Mouse (Mus musculus): ENCODE data around the gene Hdac5. TPM values are rescaled to one million over a fixed set of nuclear protein-coding genes. Genes with fewer than 3 reads are reported as not detected.

The Hdac5 gene
- polyA plus RNA-seq (2016; fragmentation: Nextera tagmentation; extraction: Ambion mirVana), result 68.8 and 70.6 TPM in 2 replicates

DNA sequence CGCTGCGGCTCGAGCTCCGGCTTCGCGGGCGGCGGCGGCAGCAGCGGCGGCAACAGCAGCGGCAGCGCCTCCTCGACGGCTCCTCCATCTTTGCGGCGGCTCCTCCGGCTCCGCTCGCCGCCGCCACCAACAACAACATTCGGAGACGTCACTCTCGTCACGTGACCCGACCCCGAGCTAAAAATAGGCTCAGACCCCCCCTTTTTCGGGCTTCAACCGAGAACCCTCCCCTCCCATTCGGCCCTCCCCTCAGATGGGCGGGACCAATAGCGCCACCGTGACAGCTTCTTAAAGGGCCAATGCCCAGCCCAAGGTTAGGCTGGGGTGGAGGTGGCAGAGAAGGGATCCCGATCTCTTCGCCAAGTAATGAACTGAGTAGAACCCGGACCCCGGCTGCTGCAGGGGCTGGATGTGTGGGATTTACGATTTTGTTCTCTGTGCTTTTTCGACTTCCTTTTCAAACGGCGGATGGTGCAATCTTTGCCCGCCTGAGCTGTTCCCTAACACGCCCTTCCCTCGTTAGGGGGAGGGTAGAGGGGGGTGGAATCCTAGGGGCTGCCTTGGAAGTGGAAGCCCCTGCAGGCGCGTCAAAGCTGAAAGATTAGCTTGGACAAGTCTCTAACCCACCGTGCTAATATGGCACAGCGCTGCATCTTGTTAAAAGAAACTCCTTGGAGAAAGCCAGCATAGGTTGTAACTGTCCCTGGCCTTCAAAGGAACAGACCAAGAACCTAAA, at the start of gene Hdac5:
TSS of gene Hdac5 (minus strand) at position 161 of the 736 bp plus-strand sequence.
- peak; percentile 85 for ATAC-seq (ENCODE audit: low FRiP score)
- Histone ChIP-seq H3K36me3 (replicated peaks) (no peaks in the 10 kb centered on the region), H3K9me3 (no peaks in the 10 kb centered on the region), H3K4me3 (replicated peaks) (peak within 1 kb of the TSS; percentile 91), H3K4me2 (peak within 1 kb of the TSS; percentile 84), H3K4me1 (peaks cover 47% of the 10 kb centered on the region), H3K9ac (peak within 1 kb of the TSS; percentile 91), H3K27ac (peak within 1 kb of the TSS; percentile 94), H3K27me3 (peaks cover 13% of the 10 kb centered on the region; the same call in 1 of the 2 replicates)
- under 1% methylated on average over 49 of the region's 49 CpGs for WGBS

- WGBS, result 97% methylated on average over 3 of the region's 3 CpGs
Measured at GRCm38 (mm10) chr11:102279595-102279994, 49.6 kb upstream of the Hdac5 start.

DNA sequence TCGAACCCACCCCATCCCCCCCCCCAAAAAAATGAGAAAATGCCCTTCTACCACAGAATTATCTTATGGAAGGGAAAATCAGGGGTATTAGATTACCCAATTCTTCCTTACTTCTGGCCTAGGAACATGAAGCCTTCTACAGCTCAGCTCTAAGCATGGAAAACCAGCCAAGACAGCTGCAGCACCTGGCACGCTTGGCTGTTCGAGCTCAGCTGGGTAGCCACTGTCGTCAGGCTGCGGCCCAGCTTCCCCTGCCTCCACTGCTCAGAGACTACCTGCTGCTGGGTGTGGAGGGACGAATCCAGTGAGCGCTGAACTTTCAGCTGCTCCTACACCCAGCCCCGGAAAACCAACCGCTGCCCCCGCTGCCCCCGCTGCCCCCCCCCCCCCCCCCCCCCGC, 47.8 kb upstream of the Hdac5 start:
- WGBS, result 63% methylated on average over 7 of the region's 12 CpGs
- ATAC-seq (ENCODE audit: low FRiP score), result no peak

More at GRCm38 (mm10) chr11:102279595-102279994, 49.6 kb upstream of the Hdac5 start:
- ATAC-seq (ENCODE audit: low FRiP score), result no peak
- Histone ChIP-seq H3K36me3 (replicated peaks) (no peaks in the 10 kb centered on the region), H3K27me3 (peaks cover 23% of the 10 kb centered on the region), H3K4me2 (no peak overlapping the region), H3K9me3 (no peaks in the 10 kb centered on the region), H3K9ac (no peak overlapping the region), H3K27ac (no peak overlapping the region), H3K4me1 (peaks cover 9% of the 10 kb centered on the region), H3K4me3 (replicated peaks) (no peak overlapping the region)

DNA sequence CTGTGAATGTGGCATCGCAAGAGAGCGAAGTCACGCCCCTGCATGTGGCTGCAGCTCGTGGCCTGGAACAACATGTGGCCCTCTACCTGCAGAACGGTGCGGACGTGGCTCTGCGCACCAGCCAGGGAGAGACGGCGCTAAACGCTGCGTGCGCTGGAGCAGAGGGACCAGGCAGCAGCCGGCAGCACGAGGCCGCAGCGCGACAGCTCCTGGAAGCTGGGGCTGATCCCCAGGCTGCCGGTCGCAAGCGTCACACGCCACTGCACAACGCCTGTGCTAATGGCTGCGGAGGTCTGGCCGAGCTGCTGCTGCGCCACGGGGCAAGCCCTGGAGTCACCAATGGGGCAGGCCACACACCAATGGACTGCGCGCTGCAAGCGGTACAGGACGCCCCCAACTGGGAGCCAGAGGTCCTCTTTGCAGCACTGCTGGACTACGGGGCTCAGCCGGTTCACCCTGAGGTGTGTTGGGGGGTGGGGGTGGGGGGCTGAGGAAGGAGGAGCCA, 46.5 kb upstream of the Hdac5 start:
- Histone ChIP-seq H3K27me3 (peaks cover 23% of the 10 kb centered on the region), H3K4me1 (peaks cover 9% of the 10 kb centered on the region), H3K9me3 (no peaks in the 10 kb centered on the region), H3K9ac (peak overlapping the region; percentile 56; the same call in 1 of the 2 replicates), H3K4me3 (replicated peaks) (peak overlapping the region; percentile 39), H3K36me3 (replicated peaks) (no peaks in the 10 kb centered on the region), H3K27ac (peak overlapping the region; percentile 36; the same call in 1 of the 2 replicates), H3K4me2 (peak overlapping the region; percentile 72)
- WGBS, result 2% methylated on average over 33 of the region's 33 CpGs
- peak; percentile 58; the same call in 1 of the 2 replicates for ATAC-seq (ENCODE audit: low FRiP score)

More for the DNA sequence above, 47.8 kb upstream of the Hdac5 start:
- H3K4me3 ChIP-seq (replicated peaks), result no peak overlapping the region
- H3K36me3 ChIP-seq (replicated peaks), result no peaks in the 10 kb centered on the region
- H3K27ac ChIP-seq, result no peak overlapping the region
- H3K4me1 ChIP-seq, result peaks cover 9% of the 10 kb centered on the region
- no peaks in the 10 kb centered on the region for H3K9me3 ChIP-seq
- H3K27me3 ChIP-seq, result peaks cover 23% of the 10 kb centered on the region
- H3K4me2 ChIP-seq, result no peak overlapping the region
- no peak overlapping the region for H3K9ac ChIP-seq

- no peak within 1 kb of the TSS for H3K27ac ChIP-seq
- 0 out of 2 replicates have a peak, but pooled peaks cover 2% of the 10 kb centered on the region for H3K27me3 ChIP-seq
- H3K4me1 ChIP-seq, result 0 out of 2 replicates have a peak, but pooled peaks cover 2% of the 10 kb centered on the region
- ATAC-seq (ENCODE audit: low FRiP score), result no peak
- H3K36me3 ChIP-seq (replicated peaks), result no peaks in the 10 kb centered on the region
- 88% methylated on average over 12 of the region's 12 CpGs for WGBS
- no peak within 1 kb of the TSS for H3K4me2 ChIP-seq
- H3K4me3 ChIP-seq (replicated peaks), result no peak within 1 kb of the TSS
- no peaks in the 10 kb centered on the region for H3K9me3 ChIP-seq
- H3K9ac ChIP-seq, result no peak within 1 kb of the TSS
Measured at GRCm38 (mm10) chr11:102268520-102269244, 38.7 kb upstream of the Hdac5 start, which contains the start of gene Asb16. Asb16 (plus strand) TSS chr11:102268743.

DNA sequence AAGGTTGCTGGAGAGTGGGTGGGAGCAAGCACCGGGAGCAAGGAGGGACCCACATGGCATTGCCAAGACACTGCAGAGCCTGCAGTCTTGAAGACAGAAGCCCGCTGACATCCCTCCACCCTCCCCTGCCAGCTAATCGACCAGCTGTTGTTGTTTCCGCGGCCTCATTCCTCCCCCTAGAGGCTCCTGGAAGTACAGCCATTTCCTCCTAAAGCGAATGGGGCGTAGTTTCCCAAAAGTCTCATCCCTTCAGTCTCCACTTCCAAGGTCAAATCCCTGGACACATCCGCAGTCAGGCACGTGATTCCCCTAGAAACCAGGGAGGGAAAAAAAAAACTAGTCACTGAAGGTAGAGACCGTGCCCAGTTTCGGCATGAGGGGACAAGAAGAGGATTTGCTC, 37.5 kb upstream of the Hdac5 start:
- peak; percentile 46; the same call in 1 of the 2 replicates for ATAC-seq (ENCODE audit: low FRiP score)
- no peak overlapping the region for H3K4me2 ChIP-seq
- H3K4me1 ChIP-seq, result 0 out of 2 replicates have a peak, but pooled peaks cover 2% of the 10 kb centered on the region
- no peak overlapping the region for H3K27ac ChIP-seq
- H3K27me3 ChIP-seq, result 0 out of 2 replicates have a peak, but pooled peaks cover 2% of the 10 kb centered on the region
- H3K36me3 ChIP-seq (replicated peaks), result peaks cover 3% of the 10 kb centered on the region
- H3K9me3 ChIP-seq, result no peaks in the 10 kb centered on the region
- no peak overlapping the region for H3K4me3 ChIP-seq (replicated peaks)
- no peak overlapping the region for H3K9ac ChIP-seq
- WGBS, result 9% methylated on average over 11 of the region's 11 CpGs

DNA sequence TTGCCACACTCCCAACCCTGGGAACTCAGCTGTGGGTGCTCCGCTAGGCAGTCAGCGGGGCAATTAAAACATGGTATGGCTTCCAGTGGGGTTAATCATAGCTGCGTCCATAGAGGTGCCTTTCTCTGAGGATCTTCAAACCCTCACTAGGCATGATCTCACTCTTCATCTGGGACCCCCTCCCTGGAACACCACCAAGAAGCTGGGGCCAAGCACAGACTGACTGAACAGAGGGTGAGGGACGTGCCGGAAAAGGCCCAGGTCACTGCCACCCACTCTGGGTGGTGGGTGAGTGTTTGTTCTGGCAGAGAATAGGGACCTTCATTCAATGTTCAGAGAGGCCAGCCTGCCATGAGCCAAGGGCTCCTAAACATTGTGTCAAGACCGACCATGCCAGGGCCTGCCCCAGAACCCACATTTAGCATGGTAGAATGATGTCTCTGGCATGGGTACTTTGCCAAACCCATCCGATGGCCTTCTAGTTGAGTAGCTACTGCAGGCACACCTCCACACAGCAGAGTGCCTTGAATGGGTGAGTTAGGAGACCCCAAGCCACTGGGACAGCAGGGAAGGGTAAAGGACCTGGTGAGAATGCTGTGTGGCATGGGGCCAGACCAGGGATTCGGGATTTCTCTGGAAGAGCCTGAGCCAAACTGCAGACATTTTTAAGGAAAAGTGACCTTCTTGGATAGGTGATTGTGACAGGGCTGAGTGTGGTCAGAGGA, 36.8 kb upstream of the Hdac5 start:
- no peak overlapping the region for H3K4me2 ChIP-seq
- 0 out of 2 replicates have a peak, but pooled peaks cover 2% of the 10 kb centered on the region for H3K4me1 ChIP-seq
- H3K9me3 ChIP-seq, result no peaks in the 10 kb centered on the region
- no peak overlapping the region for H3K9ac ChIP-seq
- no peak for ATAC-seq (ENCODE audit: low FRiP score)
- 0 out of 2 replicates have a peak, but pooled peaks cover 2% of the 10 kb centered on the region for H3K27me3 ChIP-seq
- no peak overlapping the region for H3K27ac ChIP-seq
- 88% methylated on average over 8 of the region's 8 CpGs for WGBS
- no peak overlapping the region for H3K4me3 ChIP-seq (replicated peaks)
- peaks cover 9% of the 10 kb centered on the region for H3K36me3 ChIP-seq (replicated peaks)

DNA sequence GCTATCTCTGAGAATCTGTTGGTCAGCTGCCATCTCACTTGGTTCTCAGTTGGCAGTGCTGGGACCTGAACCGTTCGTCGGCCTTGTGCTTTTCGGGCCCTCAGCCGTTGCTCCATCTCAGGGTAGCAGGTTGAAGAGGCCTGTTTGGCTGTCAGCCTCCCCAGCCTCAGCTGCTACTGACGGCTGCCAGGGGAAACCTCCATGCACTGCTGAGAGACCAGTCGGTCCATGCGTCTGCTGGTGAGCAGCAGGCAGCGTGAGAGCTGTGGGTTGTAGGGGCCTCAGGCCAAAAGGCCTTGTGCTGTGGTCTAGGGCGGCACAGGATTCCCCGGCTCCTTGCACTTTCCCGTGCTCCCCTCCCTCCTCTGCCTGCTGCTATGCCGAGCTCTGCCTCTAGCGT, 35.9 kb upstream of the Hdac5 start:
- Histone ChIP-seq H3K4me3 (replicated peaks) (no peak overlapping the region), H3K9ac (no peak overlapping the region), H3K27me3 (0 out of 2 replicates have a peak, but pooled peaks cover 2% of the 10 kb centered on the region), H3K4me1 (0 out of 2 replicates have a peak, but pooled peaks cover 2% of the 10 kb centered on the region), H3K36me3 (replicated peaks) (peaks cover 14% of the 10 kb centered on the region), H3K4me2 (no peak overlapping the region), H3K27ac (no peak overlapping the region), H3K9me3 (no peaks in the 10 kb centered on the region)
- WGBS, result 72% methylated on average over 14 of the region's 14 CpGs
- ATAC-seq (ENCODE audit: low FRiP score), result no peak

DNA sequence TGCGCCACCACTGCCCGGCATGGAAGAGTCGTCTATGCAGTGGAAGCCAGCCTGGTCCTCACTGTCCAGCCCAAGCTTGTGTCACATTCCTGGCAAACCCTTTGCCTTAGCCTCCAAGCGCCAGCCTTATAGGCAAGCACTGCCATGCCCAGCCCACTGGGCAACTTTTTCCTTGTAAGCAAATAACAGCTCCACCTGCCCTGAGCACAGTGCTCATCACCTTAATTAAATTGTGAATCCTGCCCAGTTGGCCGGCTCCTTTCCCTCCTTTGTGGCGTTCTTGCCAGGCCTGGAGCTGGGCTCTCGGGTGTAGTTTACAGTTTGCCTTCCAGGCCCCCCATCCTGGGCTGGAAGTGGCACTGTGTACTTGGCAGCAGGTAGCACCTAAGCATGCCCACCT, 33.2 kb upstream of the Hdac5 start:
- no peak overlapping the region for H3K27ac ChIP-seq
- H3K9me3 ChIP-seq, result no peaks in the 10 kb centered on the region
- no peaks in the 10 kb centered on the region for H3K27me3 ChIP-seq
- H3K4me2 ChIP-seq, result no peak overlapping the region
- no peak for ATAC-seq (ENCODE audit: low FRiP score)
- H3K4me1 ChIP-seq, result 0 out of 2 replicates have a peak, but pooled peaks cover 2% of the 10 kb centered on the region
- H3K36me3 ChIP-seq (replicated peaks), result peaks cover 33% of the 10 kb centered on the region
- H3K9ac ChIP-seq, result no peak overlapping the region
- no peak overlapping the region for H3K4me3 ChIP-seq (replicated peaks)
- WGBS, result 89% methylated on average over 7 of the region's 7 CpGs

- H3K27me3 ChIP-seq, result no peaks in the 10 kb centered on the region
Measured at GRCm38 (mm10) chr11:102258521-102258920, 28.6 kb upstream of the Hdac5 start.

GRCm38 (mm10) chr11:102258095-102258494, 28.1 kb upstream of the Hdac5 start:
- H3K27me3 ChIP-seq, result no peaks in the 10 kb centered on the region
- 88% methylated on average over 6 of the region's 6 CpGs for WGBS
- no peak overlapping the region for H3K4me3 ChIP-seq (replicated peaks)
- H3K9ac ChIP-seq, result no peak overlapping the region
- H3K36me3 ChIP-seq (replicated peaks), result peaks cover 54% of the 10 kb centered on the region
- no peak for ATAC-seq (ENCODE audit: low FRiP score)
- peaks cover 14% of the 10 kb centered on the region for H3K4me1 ChIP-seq
- no peaks in the 10 kb centered on the region for H3K9me3 ChIP-seq
- H3K4me2 ChIP-seq, result no peak overlapping the region
- peak overlapping the region; percentile 38; the same call in 1 of the 2 replicates for H3K27ac ChIP-seq

More at GRCm38 (mm10) chr11:102258521-102258920, 28.6 kb upstream of the Hdac5 start:
- WGBS, result 80% methylated on average over 3 of the region's 3 CpGs
- no peaks in the 10 kb centered on the region for H3K9me3 ChIP-seq
- peaks cover 14% of the 10 kb centered on the region for H3K4me1 ChIP-seq
- H3K4me3 ChIP-seq (replicated peaks), result no peak overlapping the region
- H3K27ac ChIP-seq, result no peak overlapping the region
- no peak for ATAC-seq (ENCODE audit: low FRiP score)
- H3K4me2 ChIP-seq, result no peak overlapping the region
- H3K36me3 ChIP-seq (replicated peaks), result peaks cover 54% of the 10 kb centered on the region
- H3K9ac ChIP-seq, result no peak overlapping the region
